Mouse (Mus musculus): ENCODE results near the gene Gtf3c5.

Gtf3c5 gene

GRCm38 (mm10) chr2:28583651-28584050, at the start of gene Gtf3c5:
Gene Gtf3c5, minus strand, starts transcription at chr2:28583751.
- DNase-seq (ENCODE audit: low read depth, low spot score), result no peak

GRCm38 (mm10) chr2:28633136-28633535, 49.6 kb upstream of the Gtf3c5 start:
- DNase-seq (ENCODE audit: low read depth, low spot score), result no peak

GRCm38 (mm10) chr2:28632626-28633025, 49.1 kb upstream of the Gtf3c5 start:
- DNase-seq (ENCODE audit: low read depth, low spot score), result no peak

- no peak for DNase-seq (ENCODE audit: low read depth, low spot score)
These were observed 46.4 kb upstream of the Gtf3c5 start for GRCm38 (mm10) chr2:28629911-28630381.

GRCm38 (mm10) chr2:28628053-28628452, 44.5 kb upstream of the Gtf3c5 start:
- DNase-seq (ENCODE audit: low read depth, low spot score), result no peak

- no peak for DNase-seq (ENCODE audit: low read depth, low spot score)
These were observed 42.5 kb upstream of the Gtf3c5 start for GRCm38 (mm10) chr2:28626038-28626437.

- DNase-seq (ENCODE audit: low read depth, low spot score), result no peak
These were observed 41.3 kb upstream of the Gtf3c5 start for GRCm38 (mm10) chr2:28624870-28625269.

GRCm38 (mm10) chr2:28622521-28623124, 39.1 kb upstream of the Gtf3c5 start:
- no peak for DNase-seq (ENCODE audit: low read depth, low spot score)

- DNase-seq (ENCODE audit: low read depth, low spot score), result no peak
These were observed 38.2 kb upstream of the Gtf3c5 start, which contains the start of gene Gfi1b for GRCm38 (mm10) chr2:28621664-28622171. Gene Gfi1b, minus strand, starts transcription at chr2:28621982.

- DNase-seq (ENCODE audit: low read depth, low spot score), result no peak
These were observed 37.6 kb upstream of the Gtf3c5 start for GRCm38 (mm10) chr2:28621111-28621510.

- DNase-seq (ENCODE audit: low read depth, low spot score), result no peak
These were observed 37.0 kb upstream of the Gtf3c5 start for GRCm38 (mm10) chr2:28620522-28620921.

GRCm38 (mm10) chr2:28619369-28619768, 35.8 kb upstream of the Gtf3c5 start:
- no peak for DNase-seq (ENCODE audit: low read depth, low spot score)

- DNase-seq (ENCODE audit: low read depth, low spot score), result no peak
These were observed 35.3 kb upstream of the Gtf3c5 start for GRCm38 (mm10) chr2:28618777-28619336.

- no peak for DNase-seq (ENCODE audit: low read depth, low spot score)
These were observed 34.2 kb upstream of the Gtf3c5 start for GRCm38 (mm10) chr2:28617498-28618486.

GRCm38 (mm10) chr2:28616874-28617273, 33.3 kb upstream of the Gtf3c5 start:
- DNase-seq (ENCODE audit: low read depth, low spot score), result no peak

GRCm38 (mm10) chr2:28616358-28616757, 32.8 kb upstream of the Gtf3c5 start:
- no peak for DNase-seq (ENCODE audit: low read depth, low spot score)

GRCm38 (mm10) chr2:28613599-28613998, 30.0 kb upstream of the Gtf3c5 start:
- no peak for DNase-seq (ENCODE audit: low read depth, low spot score)

- no peak for DNase-seq (ENCODE audit: low read depth, low spot score)
These were observed 29.0 kb upstream of the Gtf3c5 start for GRCm38 (mm10) chr2:28612436-28613063.

GRCm38 (mm10) chr2:28611407-28611787, 27.8 kb upstream of the Gtf3c5 start:
- DNase-seq (ENCODE audit: low read depth, low spot score), result no peak

GRCm38 (mm10) chr2:28610716-28611406, 27.3 kb upstream of the Gtf3c5 start:
- DNase-seq (ENCODE audit: low read depth, low spot score), result no peak

- DNase-seq (ENCODE audit: low read depth, low spot score), result no peak
These were observed 26.3 kb upstream of the Gtf3c5 start for GRCm38 (mm10) chr2:28609851-28610250.

All from skeletal muscle tissue, adult 2 months (tissue).